Mouse (Mus musculus) lung, postnatal 0 days (tissue): ENCODE data around the gene Hoxb8. TPM values are rescaled to one million over a fixed set of nuclear protein-coding genes. Genes with fewer than 3 reads are reported as not detected.

Source experiments
- ATAC-seq: fragments of 200-750 bp; cut with Nextera tagmentation; 2 replicates; pipeline ENCODE4 v1.8.0; 2017; ENCODE audit warnings: moderate library complexity
- DNase-seq: peaks from one replicate; pipeline ENCODE4 v3.0.0-alpha.2; 2016; ENCODE audit warnings: low spot score
- H3K27ac ChIP-seq: fragments of 300-500 bp; sonication (generic); 2 replicates; pipeline ENCODE4 v1.5.1; 2014; ENCODE audit warnings: antibody characterized with exemption, mild to moderate bottlenecking, low read length, mixed read lengths
- H3K27me3 ChIP-seq: fragments of 300-500 bp; sonication (generic); replicated peaks from 2 replicates; pipeline ENCODE4 v1.6.1; 2014; ENCODE audit warnings: low read length, mixed read lengths; ENCODE audit not compliant: insufficient read depth
- H3K36me3 ChIP-seq: fragments of 300-500 bp; sonication (generic); 2 replicates; pipeline ENCODE4 v1.6.1; 2014; ENCODE audit warnings: low read length, mixed read lengths; ENCODE audit not compliant: insufficient read depth
- H3K4me1 ChIP-seq: fragments of 300-500 bp; sonication (generic); 2 replicates; pipeline ENCODE4 v1.6.1; 2014; ENCODE audit warnings: antibody characterized with exemption, low read depth, low read length, mixed read lengths; ENCODE audit not compliant: insufficient read depth
- H3K4me2 ChIP-seq: fragments of 300-500 bp; sonication (generic); replicated peaks from 2 replicates; pipeline ENCODE4 v1.6.1; 2014; ENCODE audit warnings: low read depth, mild to moderate bottlenecking, low read length, moderate library complexity, mixed read lengths
- H3K4me3 ChIP-seq: fragments of 300-500 bp; sonication (generic); 2 replicates; pipeline ENCODE4 v1.5.1; 2014; ENCODE audit warnings: low read depth, low read length
- H3K9ac ChIP-seq: fragments of 300-500 bp; sonication (generic); replicated peaks from 2 replicates; pipeline ENCODE4 v1.6.1; 2014; ENCODE audit warnings: low read depth, mild to moderate bottlenecking
- H3K9me3 ChIP-seq: fragments of 300-500 bp; sonication (generic); 2 replicates; pipeline ENCODE4 v1.6.1; 2016; ENCODE audit warnings: low read length, mixed read lengths
- CTCF ChIP-seq: IDR thresholded peaks from 2 replicates; pipeline ENCODE4 v1.5.1; 2016; ENCODE audit warnings: antibody characterized with exemption, mild to moderate bottlenecking
- EP300 ChIP-seq: IDR thresholded peaks from 2 replicates; pipeline ENCODE4 v1.6.1; 2016; ENCODE audit warnings: antibody characterized with exemption, mild to moderate bottlenecking, control low read depth
- WGBS: fragments of 180-500 bp; shearing (Covaris S2); extraction: QIAGEN DNeasy Blood & Tissue Kit; methylation state at CpG from one replicate; pipeline ENCODE4 v1.1.7; 2014; 5-methylcytosine and 5-hydroxymethylcytosine counted together
- polyA plus RNA-seq: library from polyadenylated mRNA; unstranded; fragments of >200 nt; fragmentation: Nextera tagmentation; extraction: Ambion mirVana; gene quantifications from 2 replicates; pipeline ENCODE4 v1.2.1, GENCODE M21; 2015

Gene Hoxb8
- polyA plus RNA-seq, 1 experiment from 2014 or later: 0.23 TPM

DNA sequence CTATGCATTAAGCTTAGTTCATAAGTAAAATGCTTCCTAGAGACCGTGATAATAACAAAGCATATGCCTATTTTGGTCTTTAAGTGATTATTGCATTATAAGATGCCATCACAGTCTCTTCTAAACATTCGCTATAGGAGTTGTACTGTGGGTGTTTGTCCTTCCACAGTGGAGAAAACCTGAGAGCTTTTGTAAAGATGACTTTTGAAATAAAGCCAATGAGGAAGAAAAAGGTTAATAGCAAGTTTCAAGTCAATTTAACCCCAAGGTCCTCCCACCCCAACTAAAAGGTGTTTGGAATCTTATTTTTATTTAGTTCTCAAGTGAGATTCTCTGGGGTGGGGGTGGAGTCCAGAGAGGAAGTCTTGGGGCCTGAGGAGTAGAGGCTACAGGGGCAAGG is 31.4 kb downstream of the Hoxb8 start:
- peaks cover 11% of the 10 kb centered on the region; the same call in 1 of the 2 replicates for H3K4me1 ChIP-seq
- H3K4me3 ChIP-seq: no peak overlapping the region
- no peaks in the 10 kb centered on the region for H3K9me3 ChIP-seq
- TF ChIP-seq EP300 (no peak), CTCF (no peak)
- no peak for ATAC-seq
- DNase-seq: no peak
- no peak overlapping the region; the same call in 1 of the 2 replicates for H3K4me2 ChIP-seq
- H3K27ac ChIP-seq: 0 out of 2 replicates have a peak overlapping the region, but pooled peaks have one; percentile 91
- H3K9ac ChIP-seq: no peak overlapping the region
- WGBS: 52% methylated on average over 2 of the region's 2 CpGs
- no peaks in the 10 kb centered on the region for H3K36me3 ChIP-seq
- peaks cover 19% of the 10 kb centered on the region; the same call in 1 of the 2 replicates for H3K27me3 ChIP-seq

DNA sequence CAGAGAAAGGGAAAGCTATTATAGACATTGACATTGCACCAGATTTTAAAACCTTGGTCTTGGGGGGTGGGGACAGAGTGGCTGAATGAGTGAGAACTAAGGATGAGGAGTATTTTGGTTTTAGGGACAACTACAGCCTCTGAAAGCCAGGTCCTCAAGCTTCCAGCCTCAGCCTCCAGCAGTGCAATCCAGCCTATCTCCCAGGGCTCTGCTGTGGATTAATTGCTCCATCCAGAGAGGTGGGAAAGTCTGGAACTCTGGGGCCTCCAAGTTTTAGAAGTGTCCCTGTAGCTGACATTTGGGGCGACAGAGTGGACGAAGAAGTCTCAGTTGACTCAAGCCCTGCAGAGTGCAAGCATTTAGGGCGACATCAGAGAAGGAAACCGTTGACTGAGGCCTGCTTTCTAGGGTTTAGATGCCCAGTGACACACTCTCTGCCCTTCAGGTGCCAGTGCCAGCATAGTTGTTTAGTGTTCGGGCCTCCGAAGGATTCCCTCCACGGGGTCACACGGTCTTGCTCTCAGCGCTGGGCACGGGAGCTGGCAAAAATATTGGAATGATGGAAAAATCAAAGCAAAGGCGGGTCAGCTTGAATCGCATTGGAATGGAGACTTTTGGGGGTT is 32.2 kb downstream of the Hoxb8 start:
- peaks cover 10% of the 10 kb centered on the region; the same call in 1 of the 2 replicates for H3K4me1 ChIP-seq
- peak overlapping the region; percentile 59; the same call in 1 of the 2 replicates for H3K9ac ChIP-seq
- H3K4me3 ChIP-seq: peak overlapping the region; percentile 43
- H3K27ac ChIP-seq: peak overlapping the region; percentile 91
- H3K36me3 ChIP-seq: no peaks in the 10 kb centered on the region
- DNase-seq (peak; percentile 8), ATAC-seq (no peak)
- TF ChIP-seq CTCF (no peak), EP300 (no peak)
- H3K27me3 ChIP-seq: peaks cover 19% of the 10 kb centered on the region; the same call in 1 of the 2 replicates
- WGBS: 17% methylated on average over 12 of the region's 12 CpGs
- H3K9me3 ChIP-seq: no peaks in the 10 kb centered on the region
- peak overlapping the region; percentile 66 for H3K4me2 ChIP-seq

DNA sequence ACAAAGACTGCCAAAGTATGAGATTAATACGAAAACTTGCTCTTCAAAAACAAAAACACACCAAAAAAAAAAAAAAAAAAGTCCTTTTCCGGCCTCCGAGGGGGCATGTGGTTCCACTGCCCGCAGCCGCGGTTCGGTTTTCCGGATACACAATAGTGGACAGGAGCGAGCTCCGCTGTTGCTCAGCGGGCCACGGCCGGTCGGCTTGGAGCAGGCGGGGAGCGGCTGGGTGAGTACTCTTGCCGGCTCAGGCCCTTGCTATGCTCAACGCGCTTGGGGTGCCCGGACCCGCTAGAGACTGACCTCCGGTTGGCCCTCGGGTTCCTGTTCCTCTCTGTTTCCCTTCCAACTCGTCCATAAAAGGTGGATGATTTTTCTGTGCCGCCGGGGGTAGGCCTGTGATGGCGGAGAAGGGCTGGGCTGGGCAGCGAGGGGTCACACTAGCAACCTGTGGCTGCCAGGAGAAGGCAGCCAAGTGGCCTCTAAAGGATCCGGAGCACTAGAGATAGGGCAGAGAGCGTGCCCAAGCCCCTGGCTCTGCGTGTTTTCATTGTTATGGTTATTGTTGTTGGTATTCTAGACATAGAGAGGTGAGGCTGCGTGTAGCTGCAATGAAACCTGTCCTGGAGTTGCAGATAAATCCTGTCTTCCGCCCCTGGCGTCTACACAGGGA is 33.1 kb downstream of the Hoxb8 start:
- peaks cover 13% of the 10 kb centered on the region; the same call in 1 of the 2 replicates for H3K27me3 ChIP-seq
- no peaks in the 10 kb centered on the region for H3K36me3 ChIP-seq
- DNase-seq: no peak
- peaks cover 3% of the 10 kb centered on the region; the same call in 1 of the 2 replicates for H3K4me1 ChIP-seq
- no peak for ATAC-seq
- peak overlapping the region; percentile 91 for H3K27ac ChIP-seq
- 2% methylated on average over 33 of the region's 34 CpGs for WGBS
- peak overlapping the region; percentile 66 for H3K4me2 ChIP-seq
- no peaks in the 10 kb centered on the region for H3K9me3 ChIP-seq
- peak overlapping the region; percentile 59 for H3K9ac ChIP-seq
- H3K4me3 ChIP-seq: peak overlapping the region; percentile 43
- no peak for TF ChIP-seq EP300
- no peak for TF ChIP-seq CTCF

DNA sequence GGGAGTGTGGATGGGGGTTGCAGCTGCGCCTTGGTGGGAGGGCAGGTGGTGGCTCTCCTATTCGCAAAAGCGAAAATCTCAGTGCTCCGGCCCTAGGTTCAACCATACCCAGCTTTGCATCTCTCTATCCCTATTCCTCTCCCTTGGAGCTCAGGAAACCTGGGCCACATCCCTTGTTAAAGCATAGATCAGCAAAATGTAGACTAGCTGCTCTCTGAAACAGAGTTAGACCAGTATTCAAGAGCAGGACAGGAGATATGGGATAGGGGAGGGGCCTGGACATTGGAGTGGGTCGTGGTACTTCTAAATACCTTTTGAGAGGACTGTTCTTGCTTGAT is 33.6 kb downstream of the Hoxb8 start:
- Histone ChIP-seq H3K36me3 (no peaks in the 10 kb centered on the region), H3K27me3 (peaks cover 13% of the 10 kb centered on the region; the same call in 1 of the 2 replicates), H3K27ac (peak overlapping the region; percentile 91), H3K9ac (peak overlapping the region; percentile 59), H3K4me1 (no peaks in the 10 kb centered on the region; the same call in 1 of the 2 replicates), H3K4me3 (peak overlapping the region; percentile 43), H3K4me2 (peak overlapping the region; percentile 66), H3K9me3 (no peaks in the 10 kb centered on the region)
- no peak for DNase-seq
- WGBS: 7% methylated on average over 5 of the region's 5 CpGs
- ATAC-seq: no peak
- TF ChIP-seq CTCF (no peak), EP300 (no peak)

DNA sequence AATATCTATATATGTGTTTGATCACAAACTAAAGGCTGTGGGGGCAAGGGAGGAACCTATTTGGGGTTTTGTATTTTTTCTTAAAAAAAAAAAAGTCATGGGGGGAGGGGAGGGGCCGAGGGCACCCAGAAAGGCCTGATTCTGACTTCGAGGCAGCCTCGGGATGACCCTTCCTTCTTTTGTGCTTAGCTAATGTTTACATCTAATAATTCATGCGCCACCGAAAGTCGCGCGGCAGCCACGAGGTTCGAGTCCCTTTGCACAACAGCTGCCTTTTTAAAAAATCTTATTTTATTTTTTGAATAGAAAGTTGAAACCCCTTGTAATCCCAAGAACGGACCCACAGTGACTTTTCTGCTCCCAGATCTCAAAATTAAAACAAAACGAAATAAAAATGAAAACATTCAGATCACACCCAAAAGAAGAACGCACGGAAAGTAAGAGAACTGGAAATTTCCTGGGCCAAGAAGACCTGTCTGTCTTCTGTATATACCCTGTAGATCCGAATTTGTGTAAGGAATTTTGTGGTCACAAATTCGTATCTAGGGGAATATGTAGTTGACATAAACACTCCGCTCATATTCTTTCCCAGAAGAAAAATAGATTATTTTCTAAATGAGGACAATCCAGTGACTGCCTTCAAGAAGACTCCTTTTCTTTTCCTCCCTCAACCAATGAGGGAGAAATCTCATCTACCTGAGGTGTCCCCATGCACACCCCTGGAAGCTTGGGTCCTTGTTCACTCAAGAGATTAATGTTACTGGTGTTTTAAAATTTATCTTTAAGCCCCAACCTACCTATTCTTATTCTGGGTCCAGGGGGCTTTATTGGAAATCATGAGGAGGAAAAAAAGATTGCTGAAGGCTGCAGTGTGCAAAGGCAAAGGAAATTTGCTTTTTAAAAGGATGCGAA is 35.2 kb downstream of the Hoxb8 start:
- Histone ChIP-seq H3K36me3 (no peaks in the 10 kb centered on the region), H3K9ac (no peak overlapping the region), H3K27me3 (peaks cover 12% of the 10 kb centered on the region; the same call in 1 of the 2 replicates), H3K4me2 (peak overlapping the region; percentile 79; the same call in 1 of the 2 replicates), H3K4me1 (no peaks in the 10 kb centered on the region; the same call in 1 of the 2 replicates), H3K9me3 (no peaks in the 10 kb centered on the region), H3K27ac (peak overlapping the region; percentile 95), H3K4me3 (no peak overlapping the region)
- ATAC-seq: no peak
- no peak for DNase-seq
- TF ChIP-seq CTCF: no peak
- no peak for TF ChIP-seq EP300
- WGBS: 13% methylated on average over 18 of the region's 18 CpGs
